Mouse (Mus musculus) intestine, embryonic 15.5 days (tissue): Measurements from ENCODE around the gene Gdf5. TPM values are rescaled to one million over a fixed set of nuclear protein-coding genes. Genes with fewer than 3 reads are reported as not detected.
A peak's percentile ranks its signal among the peaks of the same experiment; 100 is the strongest.
"Not testable (repeated sequence)": the region's sequence is repeated elsewhere in the genome, so short reads cannot be mapped to it uniquely, and the experiment has no call there.

ENCODE experiments used
- ATAC-seq: fragments of 200-750 bp; cut with Nextera tagmentation; 2 replicates; pipeline ENCODE4 v1.8.0; 2017; ENCODE audit warnings: moderate TSS enrichment, moderate library complexity
- H3K27ac ChIP-seq: fragments of 300-500 bp; sonication (generic); 2 replicates; pipeline ENCODE4 v1.5.1; 2015; ENCODE audit warnings: mild to moderate bottlenecking, inconsistent platforms
- H3K27me3 ChIP-seq: fragments of 300-500 bp; sonication (generic); replicated peaks from 2 replicates; pipeline ENCODE4 v1.6.1; 2015; ENCODE audit warnings: inconsistent platforms
- H3K36me3 ChIP-seq: fragments of 300-500 bp; sonication (generic); 2 replicates; pipeline ENCODE4 v1.6.1; 2015; ENCODE audit warnings: inconsistent platforms
- H3K4me1 ChIP-seq: fragments of 300-500 bp; sonication (generic); replicated peaks from 2 replicates; pipeline ENCODE4 v1.6.1; 2015; ENCODE audit warnings: inconsistent platforms
- H3K4me2 ChIP-seq: fragments of 300-500 bp; sonication (generic); replicated peaks from 2 replicates; pipeline ENCODE4 v1.6.1; 2015; ENCODE audit warnings: mild to moderate bottlenecking, inconsistent platforms
- H3K4me3 ChIP-seq: fragments of 300-500 bp; sonication (generic); replicated peaks from 2 replicates; pipeline ENCODE4 v1.5.1; 2015; ENCODE audit warnings: inconsistent platforms
- H3K9ac ChIP-seq: fragments of 300-500 bp; sonication (generic); 2 replicates; pipeline ENCODE4 v1.6.1; 2015; ENCODE audit warnings: inconsistent platforms
- H3K9me3 ChIP-seq: fragments of 300-500 bp; sonication (generic); 2 replicates; pipeline ENCODE4 v1.6.1; 2016; ENCODE audit warnings: inconsistent platforms
- WGBS: fragments of 180-500 bp; shearing (Covaris S2); methylation state at CpG from one replicate; pipeline ENCODE4 v1.1.7; 2015; 5-methylcytosine and 5-hydroxymethylcytosine counted together
- polyA plus RNA-seq: library from polyadenylated mRNA; unstranded; fragments of >200 nt; fragmentation: Nextera tagmentation; extraction: Ambion mirVana; gene quantifications from 2 replicates; pipeline ENCODE4 v1.2.1, GENCODE M21; 2015

Gdf5 gene
- polyA plus RNA-seq, 1 experiment from 2014 or later = 1.2 TPM

- H3K4me2 ChIP-seq = no peak overlapping the region
- ATAC-seq = no peak
- peaks cover 12% of the 10 kb centered on the region for H3K4me1 ChIP-seq
- H3K9ac ChIP-seq = no peak overlapping the region
- WGBS = 67% methylated on average over 7 of the region's 7 CpGs
- H3K27ac ChIP-seq = no peak overlapping the region
- no peaks in the 10 kb centered on the region for H3K36me3 ChIP-seq
- no peak overlapping the region for H3K4me3 ChIP-seq
- H3K9me3 ChIP-seq = no peaks in the 10 kb centered on the region
- no peaks in the 10 kb centered on the region for H3K27me3 ChIP-seq
Observed at GRCm38 (mm10) chr2:155939897-155940529, 5.2 kb downstream of the Gdf5 start.

DNA sequence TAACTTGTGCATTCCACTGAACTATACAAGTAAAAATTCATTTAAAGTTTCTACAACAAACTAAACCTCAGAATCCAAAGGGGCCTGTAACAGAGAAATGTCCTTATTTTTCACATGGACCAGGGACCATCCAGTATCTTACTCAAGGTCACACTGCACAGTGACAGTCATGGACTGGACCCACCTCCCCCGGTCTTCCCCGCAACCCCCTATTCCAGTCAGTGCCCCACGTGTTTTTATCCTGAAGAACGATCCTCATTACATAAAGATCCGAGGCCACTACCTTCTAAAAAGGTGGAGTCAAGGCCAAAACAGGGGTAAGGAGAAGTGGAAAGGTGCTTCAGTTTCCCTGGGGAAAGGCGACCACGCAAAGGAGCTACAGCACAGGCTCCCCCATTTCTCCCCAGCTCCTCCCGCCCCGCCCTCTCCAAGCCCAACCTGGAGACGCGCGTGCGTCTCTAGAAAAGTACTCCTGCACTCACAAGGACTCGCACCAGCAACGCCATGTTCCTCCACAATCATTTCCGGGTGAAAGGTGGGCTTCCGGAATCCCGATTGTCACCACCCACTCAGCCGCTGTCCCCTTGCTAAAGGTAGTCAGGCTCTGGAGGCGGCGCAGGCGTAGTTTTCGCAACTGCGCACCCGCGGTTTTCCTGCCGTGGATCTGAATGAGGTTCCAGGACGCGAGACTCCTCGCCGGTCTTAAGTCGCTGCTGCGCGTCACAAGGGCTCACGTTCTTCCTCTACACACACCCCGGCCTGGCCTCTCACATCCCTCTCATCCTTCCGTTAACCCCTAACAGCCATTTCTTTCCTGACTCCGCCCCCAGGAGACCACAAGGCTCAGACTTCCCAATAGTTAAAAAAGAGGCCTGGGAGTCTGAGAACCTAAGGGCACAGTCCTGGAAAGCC is 15.4 kb downstream of the Gdf5 start, which contains the start of gene Uqcc1:
Gene Uqcc1, minus strand, starts transcription at position 780 of the 912 bp plus-strand sequence.
- Histone ChIP-seq H3K4me2 (peak within 1 kb of the TSS; percentile 71), H3K9ac (peak within 1 kb of the TSS; percentile 54), H3K27me3 (no peaks in the 10 kb centered on the region), H3K9me3 (no peaks in the 10 kb centered on the region), H3K4me1 (peaks cover 6% of the 10 kb centered on the region), H3K27ac (peak within 1 kb of the TSS; percentile 91), H3K36me3 (no peaks in the 10 kb centered on the region), H3K4me3 (peak within 1 kb of the TSS; percentile 62)
- peak; percentile 98 for ATAC-seq
- under 1% methylated on average over 38 of the region's 38 CpGs for WGBS

GRCm38 (mm10) chr2:155928711-155929345 is 16.3 kb downstream of the Gdf5 start:
- H3K27ac ChIP-seq = no peak overlapping the region
- H3K27me3 ChIP-seq = no peaks in the 10 kb centered on the region
- WGBS = 60% methylated on average over 7 of the region's 7 CpGs
- H3K4me3 ChIP-seq = peak overlapping the region; percentile 62
- ATAC-seq = no peak
- H3K9me3 ChIP-seq = no peaks in the 10 kb centered on the region
- H3K9ac ChIP-seq = peak overlapping the region; percentile 54; the same call in 1 of the 2 replicates
- H3K4me1 ChIP-seq = peaks cover 6% of the 10 kb centered on the region
- 0 out of 2 replicates have a peak, but pooled peaks cover 3% of the 10 kb centered on the region for H3K36me3 ChIP-seq
- peak overlapping the region; percentile 71 for H3K4me2 ChIP-seq

- H3K4me3 ChIP-seq, H3K27me3 ChIP-seq, H3K27ac ChIP-seq, H3K9me3 ChIP-seq, H3K4me2 ChIP-seq, H3K9ac ChIP-seq, ATAC-seq, H3K36me3 ChIP-seq, H3K4me1 ChIP-seq: not testable (repeated sequence)
- 88% methylated on average over 6 of the region's 6 CpGs for WGBS
Observed at GRCm38 (mm10) chr2:155925213-155925612, 20.0 kb downstream of the Gdf5 start.

- peaks cover 3% of the 10 kb centered on the region; the same call in 1 of the 2 replicates for H3K36me3 ChIP-seq
- H3K9me3 ChIP-seq = no peaks in the 10 kb centered on the region
- H3K4me2 ChIP-seq = no peak overlapping the region
- no peak overlapping the region for H3K9ac ChIP-seq
- WGBS = 94% methylated on average over 7 of the region's 7 CpGs
- H3K27me3 ChIP-seq = no peaks in the 10 kb centered on the region
- H3K27ac ChIP-seq = no peak overlapping the region
- no peaks in the 10 kb centered on the region for H3K4me1 ChIP-seq
- ATAC-seq = no peak
- H3K4me3 ChIP-seq = no peak overlapping the region
Observed at GRCm38 (mm10) chr2:155923143-155923542, 22.0 kb downstream of the Gdf5 start.

GRCm38 (mm10) chr2:155914684-155915083 is 30.5 kb downstream of the Gdf5 start:
- Histone ChIP-seq H3K4me3 (no peak overlapping the region), H3K9me3 (no peaks in the 10 kb centered on the region), H3K9ac (no peak overlapping the region), H3K4me1 (no peaks in the 10 kb centered on the region), H3K27ac (no peak overlapping the region), H3K36me3 (peaks cover 21% of the 10 kb centered on the region), H3K27me3 (no peaks in the 10 kb centered on the region), H3K4me2 (no peak overlapping the region)
- 87% methylated on average over 6 of the region's 6 CpGs for whole genome bisulfite sequencing
- no peak for ATAC-seq

GRCm38 (mm10) chr2:155903632-155904008 is 41.5 kb downstream of the Gdf5 start:
- Histone ChIP-seq H3K27ac (no peak overlapping the region), H3K4me1 (no peaks in the 10 kb centered on the region), H3K9me3 (no peaks in the 10 kb centered on the region), H3K4me2 (no peak overlapping the region), H3K9ac (no peak overlapping the region), H3K27me3 (no peaks in the 10 kb centered on the region), H3K36me3 (peaks cover 9% of the 10 kb centered on the region; the same call in 1 of the 2 replicates), H3K4me3 (no peak overlapping the region)
- WGBS = 93% methylated on average over 6 of the region's 6 CpGs
- ATAC-seq = no peak

- ATAC-seq = peak; percentile 81
- Histone ChIP-seq H3K27ac (no peak overlapping the region), H3K36me3 (peaks cover 9% of the 10 kb centered on the region; the same call in 1 of the 2 replicates), H3K9me3 (no peaks in the 10 kb centered on the region), H3K9ac (no peak overlapping the region), H3K27me3 (no peaks in the 10 kb centered on the region), H3K4me2 (no peak overlapping the region), H3K4me3 (no peak overlapping the region), H3K4me1 (no peaks in the 10 kb centered on the region)
- 76% methylated on average over 16 of the region's 16 CpGs for WGBS
Observed at GRCm38 (mm10) chr2:155902989-155903631, 42.1 kb downstream of the Gdf5 start.

DNA sequence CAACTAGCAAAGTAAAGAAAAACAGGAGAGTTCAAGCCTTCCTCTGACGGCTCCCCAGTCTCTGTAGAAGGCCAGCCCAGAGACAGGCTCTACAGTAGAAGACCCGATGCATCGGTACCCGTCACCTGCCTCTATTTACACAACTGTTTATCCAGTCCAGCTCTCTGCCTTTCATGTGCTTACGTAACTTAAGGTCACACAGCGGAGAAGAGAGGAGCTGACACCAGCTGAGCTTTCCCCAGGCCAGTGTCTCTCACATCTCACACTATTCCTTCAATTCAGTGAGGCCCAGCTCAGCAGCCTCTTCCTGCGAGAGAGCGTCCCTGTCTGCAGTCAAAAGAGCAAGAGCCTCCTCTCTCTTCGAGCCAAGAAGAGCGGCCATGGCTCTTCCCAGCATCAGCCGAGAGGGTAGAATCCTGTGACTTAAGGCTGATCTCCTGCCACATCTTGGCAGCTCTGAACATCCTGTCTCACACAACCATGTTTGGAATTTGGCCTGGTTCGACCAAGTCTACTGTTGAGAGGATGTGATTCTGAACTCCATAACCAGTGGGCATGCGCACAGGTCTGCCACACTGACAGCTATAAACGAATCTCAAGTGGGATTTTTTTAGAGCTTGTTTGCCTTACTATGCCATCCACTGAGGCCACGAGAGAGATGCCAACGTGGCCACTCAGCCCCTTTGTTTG is 50.0 kb downstream of the Gdf5 start:
- Histone ChIP-seq H3K9me3 (no peaks in the 10 kb centered on the region), H3K4me3 (no peak overlapping the region), H3K36me3 (peaks cover 2% of the 10 kb centered on the region; the same call in 1 of the 2 replicates), H3K4me1 (0 out of 2 replicates have a peak, but pooled peaks cover 3% of the 10 kb centered on the region), H3K27ac (no peak overlapping the region), H3K27me3 (no peaks in the 10 kb centered on the region), H3K9ac (no peak overlapping the region), H3K4me2 (no peak overlapping the region)
- WGBS = 75% methylated on average over 16 of the region's 16 CpGs
- no peak for ATAC-seq

DNA sequence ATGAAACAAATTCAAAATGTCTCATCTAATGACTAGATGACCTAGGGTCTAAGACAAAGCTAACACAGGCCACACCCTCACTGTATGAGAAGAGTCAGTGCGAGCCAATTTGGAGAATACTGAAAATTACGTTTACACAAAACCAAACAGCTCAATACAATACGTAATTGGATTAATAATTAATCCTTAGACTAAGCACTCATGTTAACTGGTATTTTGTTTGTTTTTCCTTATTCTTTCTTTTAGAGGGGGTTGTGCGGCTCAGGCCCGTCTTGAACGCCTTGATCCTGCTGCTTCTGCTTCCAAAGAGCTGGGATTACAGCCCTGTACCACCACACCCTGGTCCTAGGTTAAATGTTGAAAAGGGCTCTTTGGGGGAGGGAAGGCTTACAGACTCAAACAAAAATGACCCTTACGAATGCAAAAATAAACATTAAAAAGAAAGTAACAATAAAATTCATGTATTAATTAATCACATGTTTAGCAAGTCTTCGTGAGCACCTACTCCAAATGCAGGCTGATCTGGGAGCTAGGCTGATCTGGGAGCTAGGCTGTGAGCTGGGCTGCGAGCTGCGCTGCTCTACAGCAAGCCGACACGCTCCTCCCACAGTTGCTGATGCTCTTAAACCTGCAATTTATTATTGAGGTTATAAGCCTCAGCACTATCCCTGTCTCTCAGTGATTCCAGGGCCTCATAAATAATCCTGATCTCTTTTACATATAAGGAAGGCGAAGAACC is 50.7 kb downstream of the Gdf5 start:
- no peaks in the 10 kb centered on the region; the same call in 1 of the 2 replicates for H3K36me3 ChIP-seq
- H3K4me1 ChIP-seq = 0 out of 2 replicates have a peak, but pooled peaks cover 3% of the 10 kb centered on the region
- no peaks in the 10 kb centered on the region for H3K27me3 ChIP-seq
- no peak overlapping the region for H3K4me3 ChIP-seq
- peak; percentile 41; the same call in 1 of the 2 replicates for ATAC-seq
- no peak overlapping the region for H3K9ac ChIP-seq
- no peaks in the 10 kb centered on the region for H3K9me3 ChIP-seq
- WGBS = 75% methylated on average over 13 of the region's 13 CpGs
- H3K27ac ChIP-seq = no peak overlapping the region
- no peak overlapping the region for H3K4me2 ChIP-seq
